Mouse (Mus musculus): ENCODE measurements at regions not wholly inside any gene's neighbourhood (a gene's known extent, or its start where the extent isn't known, plus 50 kb on each side); places are given as distances from the start of the nearest gene placed in this dataset.

- no peaks in the 10 kb centered on the region for H3K36me3 ChIP-seq (ENCODE audit: control insufficient read depth, insufficient read depth, low read length)
- DNase-seq (ENCODE audit: low read depth in 1 of 2, low spot score in 2 of 2), result no peak
- no peak for TF ChIP-seq POLR2A (IDR thresholded peaks at IDR 0.05; ENCODE audit: low read depth, low read length)
- no peak for TF ChIP-seq CTCF (IDR thresholded peaks at IDR 0.05; ENCODE audit: extremely low read depth, insufficient read depth, insufficient read length, insufficient replicate concordance)
- H3K4me3 ChIP-seq (ENCODE audit: extremely low read depth, insufficient read depth, insufficient read length), result no peak overlapping the region
- no peak overlapping the region for H3K27ac ChIP-seq (ENCODE audit: insufficient read depth, low read length)
- no peaks in the 10 kb centered on the region for H3K27me3 ChIP-seq (ENCODE audit: control insufficient read depth, insufficient read depth, low read length)
- no peaks in the 10 kb centered on the region for H3K4me1 ChIP-seq (ENCODE audit: control insufficient read depth, insufficient read depth, insufficient read length)
- WGBS, result 87% methylated on average over 5 of the region's 5 CpGs
Observed at GRCm38 (mm10) chr7:69062994-69063393, 314.0 kb upstream of the Arrdc4 start.

- H3K4me3 ChIP-seq (ENCODE audit: extremely low read depth, insufficient read depth, insufficient read length), result no peak overlapping the region
- H3K36me3 ChIP-seq (ENCODE audit: control insufficient read depth, insufficient read depth, low read length), result no peaks in the 10 kb centered on the region
- 90% methylated on average over 7 of the region's 7 CpGs for WGBS
- H3K27me3 ChIP-seq (ENCODE audit: control insufficient read depth, insufficient read depth, low read length), result no peaks in the 10 kb centered on the region
- TF ChIP-seq POLR2A (IDR thresholded peaks at IDR 0.05; ENCODE audit: low read depth, low read length), result no peak
- no peak for TF ChIP-seq CTCF (IDR thresholded peaks at IDR 0.05; ENCODE audit: extremely low read depth, insufficient read depth, insufficient read length, insufficient replicate concordance)
- no peak for DNase-seq (ENCODE audit: low read depth in 1 of 2, low spot score in 2 of 2)
- H3K27ac ChIP-seq (ENCODE audit: insufficient read depth, low read length), result no peak overlapping the region
- H3K4me1 ChIP-seq (ENCODE audit: control insufficient read depth, insufficient read depth, insufficient read length), result no peaks in the 10 kb centered on the region
Observed at GRCm38 (mm10) chr7:69062506-69062905, 313.5 kb upstream of the Arrdc4 start.

GRCm38 (mm10) chr7:69062094-69062493 is 313.1 kb upstream of the Arrdc4 start:
- TF ChIP-seq POLR2A (IDR thresholded peaks at IDR 0.05; ENCODE audit: low read depth, low read length) (no peak), CTCF (IDR thresholded peaks at IDR 0.05; ENCODE audit: extremely low read depth, insufficient read depth, insufficient read length, insufficient replicate concordance) (no peak)
- no peak for DNase-seq (ENCODE audit: low read depth in 1 of 2, low spot score in 2 of 2)
- Histone ChIP-seq H3K4me1 (ENCODE audit: control insufficient read depth, insufficient read depth, insufficient read length) (no peaks in the 10 kb centered on the region), H3K4me3 (ENCODE audit: extremely low read depth, insufficient read depth, insufficient read length) (no peak overlapping the region), H3K27ac (ENCODE audit: insufficient read depth, low read length) (no peak overlapping the region), H3K36me3 (ENCODE audit: control insufficient read depth, insufficient read depth, low read length) (no peaks in the 10 kb centered on the region), H3K27me3 (ENCODE audit: control insufficient read depth, insufficient read depth, low read length) (no peaks in the 10 kb centered on the region)
- 83% methylated on average over 8 of the region's 8 CpGs for WGBS

- Histone ChIP-seq H3K36me3 (ENCODE audit: control insufficient read depth, insufficient read depth, low read length) (no peaks in the 10 kb centered on the region), H3K4me1 (ENCODE audit: control insufficient read depth, insufficient read depth, insufficient read length) (no peaks in the 10 kb centered on the region), H3K4me3 (ENCODE audit: extremely low read depth, insufficient read depth, insufficient read length) (no peak overlapping the region), H3K27me3 (ENCODE audit: control insufficient read depth, insufficient read depth, low read length) (no peaks in the 10 kb centered on the region), H3K27ac (ENCODE audit: insufficient read depth, low read length) (no peak overlapping the region)
- TF ChIP-seq CTCF (IDR thresholded peaks at IDR 0.05; ENCODE audit: extremely low read depth, insufficient read depth, insufficient read length, insufficient replicate concordance) (no peak), POLR2A (IDR thresholded peaks at IDR 0.05; ENCODE audit: low read depth, low read length) (no peak)
- no peak for DNase-seq (ENCODE audit: low read depth in 1 of 2, low spot score in 2 of 2)
- 88% methylated on average over 4 of the region's 4 CpGs for WGBS
Observed at GRCm38 (mm10) chr7:69061242-69061641, 312.2 kb upstream of the Arrdc4 start.

GRCm38 (mm10) chr7:69016575-69016974 is 267.5 kb upstream of the Arrdc4 start:
- H3K4me3 ChIP-seq (ENCODE audit: extremely low read depth, insufficient read depth, insufficient read length), result no peak overlapping the region
- WGBS, result 71% methylated on average over 8 of the region's 8 CpGs
- H3K4me1 ChIP-seq (ENCODE audit: control insufficient read depth, insufficient read depth, insufficient read length), result no peaks in the 10 kb centered on the region
- DNase-seq (ENCODE audit: low read depth in 1 of 2, low spot score in 2 of 2), result no peak
- no peaks in the 10 kb centered on the region for H3K36me3 ChIP-seq (ENCODE audit: control insufficient read depth, insufficient read depth, low read length)
- no peaks in the 10 kb centered on the region for H3K27me3 ChIP-seq (ENCODE audit: control insufficient read depth, insufficient read depth, low read length)
- H3K27ac ChIP-seq (ENCODE audit: insufficient read depth, low read length), result no peak overlapping the region
- TF ChIP-seq CTCF (IDR thresholded peaks at IDR 0.05; ENCODE audit: extremely low read depth, insufficient read depth, insufficient read length, insufficient replicate concordance), result no peak
- no peak for TF ChIP-seq POLR2A (IDR thresholded peaks at IDR 0.05; ENCODE audit: low read depth, low read length)

GRCm38 (mm10) chr7:69015047-69015446 is 266.0 kb upstream of the Arrdc4 start:
- Histone ChIP-seq H3K27ac (ENCODE audit: insufficient read depth, low read length) (no peak overlapping the region), H3K4me1 (ENCODE audit: control insufficient read depth, insufficient read depth, insufficient read length) (no peaks in the 10 kb centered on the region), H3K4me3 (ENCODE audit: extremely low read depth, insufficient read depth, insufficient read length) (no peak overlapping the region), H3K27me3 (ENCODE audit: control insufficient read depth, insufficient read depth, low read length) (no peaks in the 10 kb centered on the region), H3K36me3 (ENCODE audit: control insufficient read depth, insufficient read depth, low read length) (no peaks in the 10 kb centered on the region)
- TF ChIP-seq CTCF (IDR thresholded peaks at IDR 0.05; ENCODE audit: extremely low read depth, insufficient read depth, insufficient read length, insufficient replicate concordance) (no peak), POLR2A (IDR thresholded peaks at IDR 0.05; ENCODE audit: low read depth, low read length) (no peak)
- WGBS, result 84% methylated on average over 4 of the region's 4 CpGs
- no peak for DNase-seq (ENCODE audit: low read depth in 1 of 2, low spot score in 2 of 2)

- Histone ChIP-seq H3K4me1 (ENCODE audit: control insufficient read depth, insufficient read depth, insufficient read length) (no peaks in the 10 kb centered on the region), H3K4me3 (ENCODE audit: extremely low read depth, insufficient read depth, insufficient read length) (no peak overlapping the region), H3K36me3 (ENCODE audit: control insufficient read depth, insufficient read depth, low read length) (no peaks in the 10 kb centered on the region), H3K27me3 (ENCODE audit: control insufficient read depth, insufficient read depth, low read length) (no peaks in the 10 kb centered on the region), H3K27ac (ENCODE audit: insufficient read depth, low read length) (no peak overlapping the region)
- WGBS, result 88% methylated on average over 10 of the region's 10 CpGs
- TF ChIP-seq POLR2A (IDR thresholded peaks at IDR 0.05; ENCODE audit: low read depth, low read length), result no peak
- TF ChIP-seq CTCF (IDR thresholded peaks at IDR 0.05; ENCODE audit: extremely low read depth, insufficient read depth, insufficient read length, insufficient replicate concordance), result no peak
- DNase-seq (ENCODE audit: low read depth in 1 of 2, low spot score in 2 of 2), result no peak
Observed at GRCm38 (mm10) chr7:69007237-69007636, 258.2 kb upstream of the Arrdc4 start.

Measured in spleen, adult 2 months (tissue).